Mouse (Mus musculus): ENCODE measurements around the gene Zfp296. TPM values are rescaled to one million over a fixed set of nuclear protein-coding genes. Genes with fewer than 3 reads are reported as not detected.

Zfp296 gene
- total RNA-seq, 1 experiment from 2014 or later = 5.1 TPM

GRCm38 (mm10) chr7:19560491-19561260, 16.4 kb upstream of the Zfp296 start:
- ATAC-seq (replicated peaks; ENCODE audit: insufficient number of reproducible peaks, low FRiP score, low TSS enrichment, poor library complexity, severe bottlenecking) = no peak

GRCm38 (mm10) chr7:19561431-19561764, 15.7 kb upstream of the Zfp296 start:
- ATAC-seq (replicated peaks; ENCODE audit: insufficient number of reproducible peaks, low FRiP score, low TSS enrichment, poor library complexity, severe bottlenecking) = no peak

- peak; percentile 54 for ATAC-seq (replicated peaks; ENCODE audit: insufficient number of reproducible peaks, low FRiP score, low TSS enrichment, poor library complexity, severe bottlenecking)
These were observed 15.1 kb upstream of the Zfp296 start for GRCm38 (mm10) chr7:19561765-19562642.

GRCm38 (mm10) chr7:19562643-19563410, 14.3 kb upstream of the Zfp296 start, which contains the start of gene Ppp1r37:
Gene Ppp1r37 (minus strand): TSS chr7:19563076.
- no peak for ATAC-seq (replicated peaks; ENCODE audit: insufficient number of reproducible peaks, low FRiP score, low TSS enrichment, poor library complexity, severe bottlenecking)

GRCm38 (mm10) chr7:19563884-19564283, 13.2 kb upstream of the Zfp296 start:
- ATAC-seq (replicated peaks; ENCODE audit: insufficient number of reproducible peaks, low FRiP score, low TSS enrichment, poor library complexity, severe bottlenecking) = no peak

GRCm38 (mm10) chr7:19564455-19564854, 12.6 kb upstream of the Zfp296 start:
- no peak for ATAC-seq (replicated peaks; ENCODE audit: insufficient number of reproducible peaks, low FRiP score, low TSS enrichment, poor library complexity, severe bottlenecking)

- no peak for ATAC-seq (replicated peaks; ENCODE audit: insufficient number of reproducible peaks, low FRiP score, low TSS enrichment, poor library complexity, severe bottlenecking)
These were observed 11.3 kb upstream of the Zfp296 start for GRCm38 (mm10) chr7:19565803-19566202.

- ATAC-seq (replicated peaks; ENCODE audit: insufficient number of reproducible peaks, low FRiP score, low TSS enrichment, poor library complexity, severe bottlenecking) = no peak
These were observed 9.7 kb upstream of the Zfp296 start for GRCm38 (mm10) chr7:19567426-19567825.

- no peak for ATAC-seq (replicated peaks; ENCODE audit: insufficient number of reproducible peaks, low FRiP score, low TSS enrichment, poor library complexity, severe bottlenecking)
These were observed 7.4 kb upstream of the Zfp296 start for GRCm38 (mm10) chr7:19569647-19570046.

- ATAC-seq (replicated peaks; ENCODE audit: insufficient number of reproducible peaks, low FRiP score, low TSS enrichment, poor library complexity, severe bottlenecking) = peak; percentile 59
These were observed 3.9 kb upstream of the Zfp296 start for GRCm38 (mm10) chr7:19572926-19573775.

GRCm38 (mm10) chr7:19573776-19574140, 3.3 kb upstream of the Zfp296 start:
- ATAC-seq (replicated peaks; ENCODE audit: insufficient number of reproducible peaks, low FRiP score, low TSS enrichment, poor library complexity, severe bottlenecking) = no peak

GRCm38 (mm10) chr7:19575559-19575958, 1.5 kb upstream of the Zfp296 start:
- no peak for ATAC-seq (replicated peaks; ENCODE audit: insufficient number of reproducible peaks, low FRiP score, low TSS enrichment, poor library complexity, severe bottlenecking)

GRCm38 (mm10) chr7:19577877-19578414, 859 bp downstream of the Zfp296 start:
- peak; percentile 77 for ATAC-seq (replicated peaks; ENCODE audit: insufficient number of reproducible peaks, low FRiP score, low TSS enrichment, poor library complexity, severe bottlenecking)

GRCm38 (mm10) chr7:19578436-19578835, 1.3 kb downstream of the Zfp296 start:
- ATAC-seq (replicated peaks; ENCODE audit: insufficient number of reproducible peaks, low FRiP score, low TSS enrichment, poor library complexity, severe bottlenecking) = no peak

GRCm38 (mm10) chr7:19579751-19580150, 2.7 kb downstream of the Zfp296 start:
- no peak for ATAC-seq (replicated peaks; ENCODE audit: insufficient number of reproducible peaks, low FRiP score, low TSS enrichment, poor library complexity, severe bottlenecking)

- no peak for ATAC-seq (replicated peaks; ENCODE audit: insufficient number of reproducible peaks, low FRiP score, low TSS enrichment, poor library complexity, severe bottlenecking)
These were observed 3.5 kb downstream of the Zfp296 start for GRCm38 (mm10) chr7:19580634-19581033.

GRCm38 (mm10) chr7:19586269-19586668, 9.2 kb downstream of the Zfp296 start:
- ATAC-seq (replicated peaks; ENCODE audit: insufficient number of reproducible peaks, low FRiP score, low TSS enrichment, poor library complexity, severe bottlenecking) = no peak

GRCm38 (mm10) chr7:19589207-19589606, 12.1 kb downstream of the Zfp296 start:
- ATAC-seq (replicated peaks; ENCODE audit: insufficient number of reproducible peaks, low FRiP score, low TSS enrichment, poor library complexity, severe bottlenecking) = no peak
